ENCODE assay signal across 8 mouse cellular contexts in genomic region chr11:114462755-114463374, GRCm38 (mm10).
DNase-seq lines count a peak whose midpoint lies in the region; ATAC-seq lines count a peak whose summit lies in the region.
"Had no signal": no experiment of that assay in that cellular context is flagged by ENCODE, and none has a peak within 500 bp of the region (broad histone marks: within the 10 kb centered on the region; RNA-seq: fewer than 3 reads in every experiment).

No protein-coding gene starts in this region.

- H3K27ac ChIP-seq in kidney, embryonic 15.5 days, result no peak overlapping the region
- H3K27ac ChIP-seq: embryonic facial prominence, embryonic 15.5 days had no signal

- no peak overlapping the region for H3K4me2 ChIP-seq in kidney, embryonic 15.5 days
- H3K4me2 ChIP-seq: embryonic facial prominence, embryonic 15.5 days had no signal

- H3K9me3 ChIP-seq in kidney, embryonic 15.5 days (replicated peaks), result no peaks in the 10 kb centered on the region
- H3K9me3 ChIP-seq: embryonic facial prominence, embryonic 15.5 days had no signal

- peaks cover 17% of the 10 kb centered on the region for H3K4me1 ChIP-seq in kidney, embryonic 15.5 days

- no peak overlapping the region for H3K9ac ChIP-seq in kidney, embryonic 15.5 days
- H3K9ac ChIP-seq: embryonic facial prominence, embryonic 15.5 days had no signal

- peak; percentile 25 for DNase-seq in right cerebral cortex, adult 18-20 months
- DNase-seq in right cerebral cortex, adult 2 months (ENCODE audit: low spot score in 2 of 2), result no peak
- peak; percentile 88 for DNase-seq in brain, adult 2 months (ENCODE audit: low read depth, low spot score)
- peak; percentile 34 for DNase-seq in gastrocnemius, adult 18-20 months (ENCODE audit: low spot score)
- peak; percentile 61 for DNase-seq in lung, postnatal 25 days (ENCODE audit: low spot score)
- peak; percentile 24 for DNase-seq in thymus, postnatal 0 days (ENCODE audit: low spot score)

- H3K27me3 ChIP-seq in kidney, embryonic 15.5 days, result peaks cover 35% of the 10 kb centered on the region
- H3K27me3 ChIP-seq: embryonic facial prominence, embryonic 15.5 days had no signal

- H3K4me3 ChIP-seq in kidney, embryonic 15.5 days (replicated peaks), result no peak overlapping the region
- H3K4me3 ChIP-seq: embryonic facial prominence, embryonic 15.5 days had no signal

- H3K36me3 ChIP-seq in kidney, embryonic 15.5 days, result no peaks in the 10 kb centered on the region
- H3K36me3 ChIP-seq: embryonic facial prominence, embryonic 15.5 days had no signal

- peak; percentile 40; the same call in 1 of the 2 replicates for ATAC-seq in kidney, embryonic 15.5 days (replicated peaks; ENCODE audit: low FRiP score)

- 15% methylated on average over 6 of the region's 6 CpGs for WGBS in kidney, embryonic 15.5 days

Comparison
In these comparisons a context has a peak if more than half of its experiments do, and no peak if none do; other contexts are left out.
1. DNase-seq: peak in right cerebral cortex, adult 18-20 months (single experiment), brain, adult 2 months (single experiment), gastrocnemius, adult 18-20 months (single experiment), lung, postnatal 25 days (single experiment) and thymus, postnatal 0 days (single experiment); none in right cerebral cortex, adult 2 months (0 of 2).